ENCODE assay signal across 9 mouse cellular contexts in genomic region chr4:135032461-135032860, GRCm38 (mm10).
DNase-seq lines count a peak whose midpoint lies in the region.
"Had no signal": no experiment of that assay in that cellular context is flagged by ENCODE, and none has a peak within 500 bp of the region (broad histone marks: within the 10 kb centered on the region; RNA-seq: fewer than 3 reads in every experiment).

No protein-coding gene starts in this region.

- intact Hi-C loops in heart, postnatal 36 days (cut with DNase I) = no loop called here

- peak; percentile 55 to 57 for DNase-seq in left cerebral cortex, adult 18-20 months (ENCODE audit: low spot score in 2 of 2)
- no peak for DNase-seq in left cerebral cortex, adult 11 months (ENCODE audit: low spot score)
- peak; percentile 28 to 40 for DNase-seq in frontal cortex, postnatal 10 days (ENCODE audit: low spot score in 2 of 2)
- DNase-seq in heart, postnatal 36 days = peak; percentile 26 to 28
- peak; percentile 41 for DNase-seq in right cerebral cortex, postnatal 4 days
- no peak for DNase-seq in adrenal gland, postnatal 25 days
- DNase-seq in Muller cell, postnatal 12 days (ENCODE audit: inconsistent ontology term) = no peak
- DNase-seq: adrenal gland, postnatal 36 days; cerebellum, adult 11 months had no signal

Comparison
In these comparisons a context has a peak if more than half of its experiments do, and no peak if none do; other contexts are left out.
1. DNase-seq: peak in left cerebral cortex, adult 18-20 months (2 of 2), frontal cortex, postnatal 10 days (2 of 2), heart, postnatal 36 days (2 of 2) and right cerebral cortex, postnatal 4 days (single experiment); none in left cerebral cortex, adult 11 months (single experiment), adrenal gland, postnatal 25 days (single experiment) and Muller cell, postnatal 12 days (single experiment).